Mouse (Mus musculus) layer of hippocampus, postnatal 25 days (tissue): ENCODE results near the gene Phf1. TPM values are rescaled to one million over a fixed set of nuclear protein-coding genes. Genes with fewer than 3 reads are reported as not detected.
"Not testable (repeated sequence)": the region's sequence is repeated elsewhere in the genome, so short reads cannot be mapped to it uniquely, and the experiment has no call there.

ENCODE experiments used
- DNase-seq, 2 experiments: peaks; one replicate each; pipeline ENCODE4 v3.0.0; 2022; ENCODE audit warnings: mixed read lengths in 2 of 2, low spot score in 1 of 2; ENCODE audit errors: extremely low spot score in 1 of 2
- total RNA-seq, 2 experiments: library from RNA; stranded (reverse); gene quantifications; 2 replicates each; pipeline ENCODE4 v1.2.3; 2021

The Phf1 gene
- total RNA-seq, 2 experiments from 2014 or later, result 27.0 to 29.4 TPM

DNA sequence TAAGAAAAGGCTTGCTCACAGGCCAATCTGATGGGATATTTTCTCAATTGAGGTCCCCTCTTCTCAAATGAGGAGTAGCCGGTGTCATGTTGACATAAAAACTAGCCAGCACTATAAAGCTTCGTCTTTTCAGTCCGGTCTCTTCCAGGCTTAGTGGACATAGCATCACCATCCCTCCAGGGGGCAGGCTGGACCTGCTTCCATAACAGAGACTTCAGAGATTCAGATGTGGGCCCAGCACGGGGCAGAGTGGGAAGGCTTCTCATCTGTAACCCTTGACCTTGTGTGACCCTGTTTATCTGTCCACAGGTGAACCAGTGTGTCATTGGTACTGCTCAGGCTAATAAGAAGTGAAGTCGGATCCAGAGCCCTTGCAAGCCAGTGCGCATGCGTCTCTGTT, 1.1 kb upstream of the Phf1 start:
- not testable (repeated sequence) for DNase-seq

DNA sequence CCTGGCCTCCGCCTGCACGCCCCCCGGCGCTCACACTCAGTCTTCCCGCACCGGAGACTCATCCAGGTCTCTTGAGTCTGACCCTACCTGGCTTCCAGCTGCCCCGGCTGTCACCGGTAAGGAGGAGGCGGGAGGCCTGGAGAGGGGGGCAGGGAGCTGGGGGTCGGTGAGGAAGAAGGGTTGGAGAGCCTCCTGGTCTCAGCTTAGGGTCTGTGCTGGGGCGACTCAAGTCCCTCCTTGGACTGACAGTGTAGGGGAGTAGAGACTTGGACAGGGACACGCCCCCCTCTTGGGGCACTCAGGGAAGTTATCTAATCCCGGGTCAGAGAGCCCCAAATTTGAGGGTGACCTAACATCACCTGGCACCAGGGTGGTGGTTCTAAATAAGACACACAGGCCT, 567 bp downstream of the Phf1 start:
- no peak for DNase-seq

DNA sequence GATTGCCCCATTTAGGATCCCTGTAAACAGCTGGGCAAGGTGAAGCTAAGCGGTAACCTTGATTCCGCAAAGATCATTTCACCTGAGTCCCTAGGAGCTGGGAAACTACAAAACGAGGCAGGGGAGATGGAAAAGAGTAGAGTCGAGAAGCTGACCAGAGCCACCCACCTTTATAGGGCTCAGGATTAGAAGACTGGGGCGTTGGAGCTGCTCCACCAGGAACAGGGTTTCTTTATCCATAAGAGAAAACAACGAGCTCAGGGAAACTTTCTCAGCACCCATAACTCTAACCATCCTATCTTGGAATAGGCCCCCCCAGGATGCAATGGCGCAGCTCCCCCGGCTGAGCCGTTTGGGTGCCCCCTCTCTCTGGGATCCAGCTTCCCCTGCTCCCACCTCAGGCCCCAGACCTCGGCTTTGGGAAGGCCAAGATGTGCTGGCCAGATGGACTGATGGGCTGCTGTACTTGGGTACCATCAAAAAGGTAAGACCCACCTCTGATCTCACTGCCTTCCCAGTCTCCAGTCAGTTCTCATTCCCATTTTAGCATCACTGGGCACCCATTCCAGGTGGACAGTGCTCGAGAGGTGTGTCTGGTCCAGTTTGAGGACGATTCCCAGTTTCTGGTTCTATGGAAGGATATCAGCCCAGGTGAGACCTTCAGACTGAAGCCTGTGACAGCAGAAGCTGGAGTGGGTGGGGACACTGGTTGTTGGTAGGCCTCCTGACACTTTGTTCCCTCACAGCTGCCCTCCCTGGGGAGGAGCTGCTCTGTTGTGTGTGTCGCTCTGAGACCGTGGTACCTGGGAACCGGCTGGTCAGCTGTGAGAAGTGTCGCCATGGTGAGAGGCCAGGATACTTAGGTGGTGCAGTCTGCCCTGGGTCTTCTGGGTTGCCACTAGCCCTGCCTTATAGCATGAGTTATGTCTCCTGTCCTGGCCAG, 1.3 kb downstream of the Phf1 start:
- no peak for DNase-seq

DNA sequence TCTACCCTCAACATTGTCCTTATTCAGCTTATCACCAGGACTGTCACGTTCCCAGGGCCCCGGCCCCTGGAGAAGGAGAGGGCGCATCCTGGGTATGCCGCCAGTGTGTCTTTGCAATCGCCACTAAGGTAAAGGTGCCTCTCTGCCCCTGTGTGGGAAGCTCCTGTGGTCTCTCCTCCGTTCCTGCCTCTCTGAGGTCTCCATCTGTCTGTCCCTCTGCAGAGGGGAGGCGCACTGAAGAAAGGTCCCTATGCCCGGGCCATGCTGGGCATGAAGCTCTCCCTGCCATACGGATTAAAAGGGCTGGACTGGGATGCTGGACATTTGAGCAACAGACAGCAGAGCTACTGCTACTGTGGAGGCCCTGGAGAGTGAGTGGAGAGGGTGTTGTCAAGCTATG, 2.2 kb downstream of the Phf1 start:
- no peak for DNase-seq

DNA sequence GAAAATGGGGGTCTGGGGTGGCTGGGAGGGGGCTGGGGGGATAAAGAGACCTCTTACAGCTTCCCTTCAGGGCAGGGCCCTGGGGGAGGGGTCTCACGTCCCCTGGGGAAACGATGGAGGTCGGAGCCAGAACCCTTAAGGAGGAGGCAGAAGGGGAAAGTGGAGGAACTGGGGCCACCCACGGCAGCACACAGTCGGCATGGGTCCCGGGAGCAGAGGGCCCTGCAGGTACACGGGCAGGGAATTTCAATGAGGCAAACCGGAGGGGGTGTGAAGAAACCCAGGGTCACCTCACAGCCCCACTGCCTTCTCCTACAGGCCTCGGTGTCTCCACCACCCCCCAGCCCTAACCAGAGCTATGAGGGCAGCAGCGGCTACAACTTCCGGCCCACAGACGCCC, 3.6 kb downstream of the Phf1 start:
- no peak for DNase-seq

DNA sequence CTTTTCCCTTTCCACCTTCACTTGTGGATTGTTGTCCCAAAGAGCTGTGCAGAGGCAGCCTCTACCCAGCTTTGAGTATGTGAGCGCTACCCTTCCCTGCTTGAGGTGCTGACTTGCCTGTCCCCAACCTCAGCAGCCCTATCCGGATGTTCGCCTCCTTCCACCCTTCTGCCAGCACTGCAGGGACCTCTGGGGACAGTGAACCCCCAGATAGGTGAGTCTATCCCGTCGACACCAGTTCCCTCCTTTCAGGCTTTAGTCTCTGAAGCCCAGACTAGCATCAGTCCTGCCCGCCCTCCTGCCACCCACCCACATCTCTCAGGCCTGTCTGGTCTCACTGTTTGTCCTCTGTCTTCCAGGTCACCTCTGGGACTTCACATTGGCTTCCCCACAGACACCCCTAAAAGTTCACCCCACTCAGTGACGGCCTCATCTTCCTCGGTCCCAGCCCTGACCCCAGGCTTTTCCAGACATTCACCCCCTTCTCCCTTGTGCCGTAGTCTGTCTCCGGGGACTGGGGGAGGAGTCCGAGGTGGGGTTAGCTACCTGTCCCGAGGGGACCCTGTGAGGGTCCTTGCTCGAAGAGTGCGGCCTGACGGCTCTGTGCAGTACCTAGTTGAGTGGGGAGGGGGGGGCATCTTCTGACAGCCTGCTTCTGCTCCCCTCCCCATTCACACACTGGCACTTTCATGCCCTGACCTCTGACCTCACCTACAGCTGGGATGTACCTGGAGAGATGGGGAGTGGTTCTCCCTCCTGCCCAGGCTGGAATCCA, 4.3 kb downstream of the Phf1 start:
- DNase-seq, result no peak

DNA sequence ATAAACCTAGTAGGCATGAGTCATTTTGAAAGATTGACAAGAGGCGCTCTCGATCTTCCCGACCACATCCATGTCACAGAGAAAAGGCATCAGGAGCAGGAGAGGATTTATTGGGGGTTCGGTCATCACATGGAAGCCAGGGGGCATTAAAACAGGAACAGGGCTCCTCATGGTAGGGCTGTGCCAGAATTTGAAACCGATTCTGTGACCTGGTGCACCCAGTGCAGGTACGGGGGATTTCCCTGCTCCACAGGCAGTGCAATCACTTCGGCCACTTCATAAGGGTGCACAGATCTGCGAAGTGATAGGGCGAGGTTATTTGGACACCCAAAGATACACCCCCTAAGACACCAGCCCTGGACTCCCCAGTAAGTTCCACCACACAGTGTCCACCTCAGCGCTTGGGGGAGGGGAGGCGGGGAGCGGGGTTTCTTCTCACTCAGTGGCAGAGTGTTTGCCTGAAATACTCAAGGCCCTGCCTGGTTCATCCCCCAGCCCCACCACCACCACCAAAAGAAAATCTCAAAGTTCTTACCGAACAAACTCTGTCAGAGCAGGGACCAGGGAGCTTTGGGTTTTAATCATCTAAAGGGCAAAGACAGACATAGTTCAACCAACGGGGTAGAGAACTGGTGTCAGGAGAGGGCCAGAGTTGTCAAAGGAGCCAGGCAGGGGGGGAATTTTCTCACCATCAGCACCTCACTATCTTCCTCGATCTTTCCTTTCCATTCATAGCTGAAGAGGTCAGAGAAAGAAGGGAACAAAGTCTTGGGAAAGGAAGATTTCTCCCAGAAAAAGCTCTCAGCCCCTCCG, 5.2 kb downstream of the Phf1 start:
- no peak for DNase-seq

DNA sequence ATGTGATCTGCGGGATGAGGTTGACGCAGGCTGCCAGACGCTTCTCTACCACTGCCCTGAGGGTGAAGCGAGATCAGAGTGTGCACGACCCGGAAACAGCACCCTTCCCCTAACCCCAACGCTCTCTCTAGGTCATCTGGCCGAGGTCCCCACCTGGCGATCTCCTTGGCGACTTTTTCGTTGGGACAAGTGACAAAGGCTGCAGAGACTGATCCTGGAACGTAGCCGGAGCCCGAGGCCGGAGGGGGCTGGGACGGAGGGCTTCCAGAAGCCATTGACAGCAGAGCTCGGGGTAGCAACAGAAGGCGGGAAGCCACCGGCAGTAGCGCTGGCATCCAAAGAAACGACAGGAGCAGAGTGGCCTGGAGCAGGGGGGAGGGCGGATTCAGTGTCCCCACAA, 5.9 kb downstream of the Phf1 start:
- peak in 1 of 2 experiments; percentile 10 for DNase-seq

DNA sequence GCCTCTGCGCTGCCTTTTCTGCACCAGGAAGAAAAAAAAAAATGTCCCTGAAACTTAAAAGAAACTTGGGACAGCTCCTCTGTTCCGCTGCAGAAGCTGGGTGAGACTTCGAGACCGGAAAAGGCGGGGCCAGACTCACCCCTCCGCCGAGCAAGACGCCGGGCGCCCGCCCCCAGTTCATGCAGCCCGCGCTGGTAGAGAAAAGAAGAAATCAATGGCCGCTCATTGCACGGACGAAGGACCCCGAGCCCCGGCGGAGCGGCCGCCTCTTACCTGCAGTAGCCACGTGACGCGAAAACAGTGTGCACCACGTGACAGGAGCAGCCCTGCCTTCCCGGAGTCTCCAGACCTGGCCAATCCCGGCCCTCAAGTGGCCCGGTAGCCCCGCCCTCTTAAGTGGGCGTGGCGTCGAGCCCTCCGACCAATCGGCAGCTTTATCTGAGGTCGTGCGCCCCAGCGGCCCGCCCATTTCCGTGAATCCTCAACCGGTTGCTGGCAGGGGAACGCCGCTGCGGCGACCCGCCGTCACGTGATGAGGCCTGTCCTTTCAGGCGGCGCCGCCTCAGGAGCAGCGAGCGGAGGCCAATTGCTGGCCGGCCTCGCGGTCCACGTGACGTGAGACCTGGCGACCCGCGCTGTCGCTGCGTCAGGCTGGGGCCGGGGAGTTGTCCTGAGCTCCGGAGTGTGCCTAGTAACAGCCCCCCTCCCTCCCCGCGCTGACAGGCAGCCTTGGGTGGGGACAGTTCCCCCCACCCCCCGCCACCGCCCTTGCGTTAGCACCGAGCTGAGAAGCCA, 6.5 kb downstream of the Phf1 start, which contains the start of gene Cuta:
Cuta (minus strand) TSS at position 392 of the 795 bp plus-strand sequence.
- peak; percentile 93 to 96 for DNase-seq

DNA sequence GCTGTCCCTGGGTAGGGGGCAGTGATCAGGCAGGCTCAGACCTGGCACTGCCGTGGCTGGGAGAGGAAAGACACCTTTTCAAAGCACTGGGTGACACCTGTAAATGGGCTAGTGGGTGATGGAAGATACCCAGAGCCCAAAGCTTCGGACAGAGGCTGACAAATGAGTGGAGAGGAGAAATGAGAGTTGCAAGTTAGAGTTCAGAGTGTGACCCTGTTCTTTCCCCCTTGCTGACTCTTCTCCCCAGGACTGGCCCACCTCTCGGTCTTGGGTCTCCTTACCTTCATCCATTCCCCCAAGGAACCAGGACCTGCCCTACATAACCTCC, 7.1 kb downstream of the Phf1 start:
- DNase-seq, result no peak

DNA sequence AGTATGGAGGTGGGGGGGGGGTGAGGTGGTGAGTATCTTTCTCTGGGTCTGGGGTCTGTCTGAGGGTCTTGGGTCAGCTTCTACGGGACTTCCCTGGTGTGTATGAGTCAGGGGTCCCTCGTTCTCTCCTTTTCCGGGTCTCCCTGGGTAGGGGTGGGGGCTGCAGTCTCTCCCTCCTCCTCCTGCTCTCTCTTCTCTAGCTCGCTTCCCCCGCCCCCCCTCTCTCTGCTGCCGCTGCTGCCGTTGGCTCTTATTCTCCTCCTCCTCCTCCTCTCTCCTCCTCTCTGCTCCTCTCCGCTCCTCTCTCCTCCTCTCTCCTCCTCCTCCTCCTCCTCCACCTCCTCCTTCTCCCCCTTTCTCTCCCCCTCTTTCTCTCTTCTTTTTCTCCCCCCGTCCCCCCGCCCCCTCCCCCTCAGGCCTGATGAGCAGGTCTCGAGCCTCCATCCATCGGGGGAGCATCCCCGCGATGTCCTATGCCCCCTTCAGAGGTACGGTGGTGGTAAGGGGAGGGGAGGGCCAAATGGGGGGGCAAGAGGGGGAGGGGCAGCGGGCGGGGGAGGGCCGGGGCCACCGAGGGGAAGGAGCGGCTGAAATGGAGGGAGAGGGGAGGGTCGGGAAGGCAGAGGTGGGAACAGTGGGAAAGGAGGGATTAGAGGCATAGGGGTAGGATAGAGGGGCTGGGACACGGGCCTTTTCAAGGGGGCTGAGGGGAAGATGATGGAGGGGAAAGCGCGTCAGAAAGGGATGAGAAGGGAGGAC, 8.4 kb downstream of the Phf1 start, which contains the start of gene Syngap1:
Syngap1 (plus strand) TSS at position 223 of the 759 bp plus-strand sequence.
- peak; percentile 32 to 49 for DNase-seq

DNA sequence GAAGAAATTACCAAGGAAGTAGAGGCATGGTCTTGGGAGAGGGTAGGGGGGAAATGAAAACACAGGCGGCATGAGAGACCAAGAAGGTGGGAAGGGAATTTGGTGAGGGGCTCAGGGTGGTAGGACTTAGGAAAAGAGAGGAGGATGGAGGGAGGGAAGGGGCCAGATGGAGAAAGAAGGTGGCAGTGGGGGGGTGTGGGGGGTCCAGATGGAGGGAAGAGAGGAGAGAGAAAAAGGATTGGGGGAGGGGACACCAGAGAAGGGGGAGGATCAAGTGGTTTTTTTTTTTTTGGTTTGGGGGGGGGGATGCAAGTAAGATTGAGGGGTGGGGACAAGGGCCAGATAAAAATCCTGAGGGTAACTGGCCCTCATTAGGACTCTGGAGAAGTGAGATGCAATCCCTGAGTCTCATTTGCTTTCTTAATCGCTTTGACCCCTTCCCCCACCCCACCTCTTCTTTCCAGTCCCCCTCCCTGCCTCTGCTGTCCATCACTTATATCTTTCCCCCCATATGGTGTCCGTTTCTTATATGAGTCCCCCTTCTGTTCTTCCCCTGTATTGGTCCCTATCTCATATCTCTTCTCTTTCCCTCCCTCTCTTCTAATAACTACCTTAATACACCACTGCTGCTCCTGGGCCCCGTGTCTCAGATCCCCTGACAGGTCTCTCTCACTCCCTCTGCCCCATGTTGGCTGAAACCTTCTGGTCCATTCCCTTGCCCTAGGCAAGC, 9.2 kb downstream of the Phf1 start:
- DNase-seq, result peak in 1 of 2 experiments; percentile 6

DNA sequence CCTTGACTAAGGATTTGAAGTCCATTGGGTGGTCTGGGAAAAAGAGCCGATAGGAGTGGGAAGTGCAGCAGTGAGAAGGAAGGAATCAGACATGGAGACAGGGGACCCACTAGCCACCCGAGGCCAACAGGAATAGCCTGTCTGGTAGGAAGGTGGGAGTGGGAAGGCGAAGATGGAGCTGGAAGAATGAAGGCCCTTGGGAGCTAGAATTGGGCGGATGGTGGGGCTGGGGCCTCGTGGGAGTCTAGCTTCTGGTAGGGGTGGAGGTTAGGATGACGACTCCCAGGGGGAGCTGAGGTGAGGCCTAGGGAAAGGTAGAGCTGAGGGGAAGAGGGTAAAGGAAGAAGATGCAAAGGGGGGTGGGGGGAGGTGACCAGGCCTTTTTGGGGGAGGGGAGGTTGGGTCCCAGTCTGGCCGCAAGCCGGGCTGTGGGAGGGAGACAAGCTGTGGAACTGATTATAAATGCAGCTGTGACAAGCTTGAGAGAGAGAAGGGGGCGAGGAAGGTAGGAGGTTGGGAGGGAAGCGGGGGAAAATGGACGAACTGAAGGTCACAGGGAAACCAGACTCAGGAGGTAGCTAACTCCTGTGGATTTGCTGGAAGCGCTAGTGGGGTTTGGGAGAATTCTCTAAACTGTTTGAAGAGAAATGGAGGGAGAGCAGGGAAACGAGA, 13.1 kb downstream of the Phf1 start:
- DNase-seq, result no peak

DNA sequence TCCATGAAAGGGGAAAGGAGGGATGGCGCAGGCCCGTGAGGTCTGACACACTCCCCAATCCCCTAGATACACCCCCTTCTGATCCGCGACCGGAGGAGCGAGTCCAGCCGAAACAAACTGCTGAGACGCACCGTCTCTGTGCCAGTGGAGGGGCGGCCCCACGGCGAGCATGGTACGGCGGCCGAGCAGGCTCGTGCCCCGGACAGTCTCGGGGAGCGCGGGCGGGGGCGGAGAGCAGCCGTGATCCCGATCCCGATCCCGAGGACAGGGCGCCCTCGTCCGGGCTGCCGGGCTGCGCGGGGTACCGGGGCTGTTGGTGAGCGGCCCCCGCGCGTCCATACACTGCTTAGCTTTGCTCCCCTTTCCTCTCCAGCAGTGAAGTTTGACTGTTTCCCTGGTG, 13.7 kb downstream of the Phf1 start:
- DNase-seq, result peak; percentile 52 to 66

DNA sequence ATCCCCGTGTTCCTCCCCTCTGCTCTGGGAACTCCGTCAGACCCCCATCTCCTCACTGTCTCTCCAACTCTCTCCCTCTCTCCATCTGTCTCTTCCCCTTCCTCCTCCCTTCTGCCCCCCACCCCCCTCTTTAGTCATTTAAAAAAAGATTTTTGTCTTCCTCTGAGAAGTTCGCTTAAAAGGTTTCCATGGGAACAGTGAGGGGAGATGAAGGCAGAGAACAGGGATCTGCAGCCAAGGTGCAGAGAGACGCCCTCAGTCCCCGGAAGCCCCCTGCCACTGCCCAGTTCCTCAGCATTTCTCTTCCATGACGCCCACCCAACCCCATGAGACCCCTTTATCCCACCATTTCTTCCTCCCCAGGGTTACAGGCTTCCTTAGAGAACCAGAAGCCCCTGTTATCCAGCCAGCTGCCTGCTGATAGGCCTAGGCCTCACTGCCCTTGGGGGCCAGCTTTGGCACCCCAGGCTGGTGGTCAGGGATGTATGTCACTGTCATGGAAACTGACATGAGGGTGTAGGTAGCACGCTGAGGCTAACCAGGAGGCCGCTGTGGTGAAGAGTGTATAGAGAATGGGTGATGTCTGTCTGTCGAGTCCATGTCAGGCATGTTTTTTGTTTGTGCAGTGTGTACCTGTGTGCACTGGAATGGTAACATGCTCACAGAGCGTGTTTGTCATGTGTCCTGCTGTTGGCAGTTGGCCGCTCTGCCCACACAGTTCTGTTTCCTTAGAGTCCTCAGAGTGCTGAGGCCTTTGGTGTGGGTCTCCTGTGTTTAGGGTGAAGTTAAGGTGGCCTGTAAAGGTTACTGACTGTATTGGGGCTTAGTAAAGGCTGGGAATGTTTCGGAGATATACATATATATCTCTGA, 14.6 kb downstream of the Phf1 start:
- peak in 1 of 2 experiments; percentile 37 for DNase-seq

DNA sequence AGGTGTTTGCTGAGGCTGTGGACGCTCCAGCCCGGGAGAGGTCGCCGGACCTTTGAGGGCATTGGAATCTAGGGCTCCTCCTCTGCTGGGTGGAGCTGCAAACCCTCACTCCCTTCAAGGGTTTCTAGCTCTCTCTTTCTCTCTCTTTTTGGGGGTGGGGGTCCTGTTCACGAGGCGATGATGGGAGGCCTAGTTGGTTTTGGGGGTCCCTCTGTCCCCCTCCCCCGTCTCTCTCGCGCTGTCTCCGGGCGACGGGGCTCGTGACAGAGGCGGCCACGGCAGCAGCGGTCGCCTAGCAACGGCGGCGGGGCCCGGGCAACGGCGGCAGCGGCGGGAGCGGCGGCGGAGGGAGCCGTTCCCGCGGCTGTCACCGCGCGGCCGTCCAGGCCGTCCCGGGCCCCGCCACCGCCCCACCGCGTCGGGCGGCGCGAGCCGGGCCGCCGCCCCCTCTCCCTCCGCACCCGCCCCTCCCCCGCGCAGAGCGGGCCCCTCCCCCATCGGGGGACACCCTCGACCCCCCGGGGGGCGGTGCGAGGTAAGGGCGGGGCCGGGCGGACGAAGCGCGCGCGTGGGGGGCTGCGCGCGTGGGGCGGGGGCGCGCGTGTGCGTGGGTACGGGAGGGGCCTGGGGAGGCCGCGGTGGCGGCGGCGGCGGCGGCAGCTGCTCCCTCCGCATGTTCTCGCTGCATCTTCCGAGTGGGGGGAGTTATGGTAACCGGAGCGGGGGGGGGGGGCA, 15.6 kb downstream of the Phf1 start:
- peak; percentile 58 to 65 for DNase-seq
